Mouse (Mus musculus) myocyte (in vitro differentiated cells): ENCODE data around the gene Lrrc46. TPM values are rescaled to one million over a fixed set of nuclear protein-coding genes. Genes with fewer than 3 reads are reported as not detected.
A peak's percentile ranks its signal among the peaks of the same experiment; 100 is the strongest.

Source experiments
- H3K27me3 ChIP-seq: one replicate; pipeline ENCODE4 v1.6.1; 2011; ENCODE audit not compliant: control insufficient read depth, insufficient read depth, insufficient read length
- H3K36me3 ChIP-seq: one replicate; pipeline ENCODE4 v1.6.1; 2011; ENCODE audit not compliant: control insufficient read depth, insufficient read depth
- H3K4me2 ChIP-seq: one replicate; pipeline ENCODE4 v1.6.1; 2011; ENCODE audit warnings: low read depth, control low read depth
- H3K4me3 ChIP-seq: one replicate; pipeline ENCODE4 v1.5.1; 2011; ENCODE audit warnings: mild to moderate bottlenecking, control low read depth, moderate library complexity
- H3K79me2 ChIP-seq: one replicate; pipeline ENCODE4 v1.6.1; 2011; ENCODE audit not compliant: control insufficient read depth, insufficient read depth
- H3ac ChIP-seq: one replicate; pipeline ENCODE4 v1.6.1; 2011; ENCODE audit not compliant: control insufficient read depth, insufficient read length
- CEBPB ChIP-seq: IDR thresholded peaks from 2 replicates; pipeline ENCODE4 v1.6.1; 2011; ENCODE audit warnings: mild to moderate bottlenecking, moderate library complexity; ENCODE audit not compliant: poor library complexity, insufficient read depth, severe bottlenecking
- E2F4 ChIP-seq: IDR thresholded peaks from one replicate; pipeline ENCODE4 v1.6.1; 2011; ENCODE audit warnings: mild to moderate bottlenecking, control low read depth, moderate library complexity; ENCODE audit not compliant: insufficient read depth
- MAX ChIP-seq: IDR thresholded peaks from one replicate; pipeline ENCODE4 v1.6.1; 2011; ENCODE audit warnings: low read depth, mild to moderate bottlenecking, control low read depth
- MYOD1 ChIP-seq, 3 experiments: IDR thresholded peaks; one replicate each; pipeline ENCODE4 v1.6.1; 2011; ENCODE audit warnings: control low read depth in 2 of 3, low read depth in 2 of 3, mild to moderate bottlenecking in 2 of 3, moderate library complexity in 1 of 3; ENCODE audit not compliant: insufficient read length in 2 of 3, control insufficient read depth in 1 of 3
- MYOG ChIP-seq, 3 experiments: IDR thresholded peaks; one replicate each; pipeline ENCODE4 v1.6.1; 2011; ENCODE audit warnings: control low read depth in 2 of 3, low read depth in 2 of 3, mild to moderate bottlenecking in 2 of 3; ENCODE audit not compliant: insufficient read length in 2 of 3, control insufficient read depth in 1 of 3, insufficient read depth in 1 of 3
- POLR2A ChIP-seq: IDR thresholded peaks from one replicate; pipeline ENCODE4 v1.6.1; 2011; ENCODE audit warnings: low read depth, mild to moderate bottlenecking, control low read depth, moderate library complexity; ENCODE audit not compliant: insufficient read length
- POLR2AphosphoS2 ChIP-seq: IDR thresholded peaks from one replicate; pipeline ENCODE4 v1.6.1; 2011; ENCODE audit warnings: low read depth, control low read depth; ENCODE audit not compliant: insufficient read length
- REST ChIP-seq: IDR thresholded peaks from one replicate; pipeline ENCODE4 v1.6.1; 2011; ENCODE audit warnings: mild to moderate bottlenecking, control low read depth, moderate library complexity; ENCODE audit not compliant: insufficient read depth, insufficient read length
- SRF ChIP-seq: IDR thresholded peaks from one replicate; pipeline ENCODE4 v1.6.1; 2011; ENCODE audit warnings: low read depth; ENCODE audit not compliant: control insufficient read depth, insufficient read length
- TCF12 ChIP-seq: IDR thresholded peaks from one replicate; pipeline ENCODE4 v1.6.1; 2011; ENCODE audit warnings: mild to moderate bottlenecking, control low read depth; ENCODE audit not compliant: poor library complexity, insufficient read depth, severe bottlenecking
- TCF3 ChIP-seq: IDR thresholded peaks from one replicate; pipeline ENCODE4 v1.6.1; 2011; ENCODE audit warnings: low read depth, control low read depth; ENCODE audit not compliant: insufficient read length
- USF1 ChIP-seq: IDR thresholded peaks from one replicate; pipeline ENCODE4 v1.6.1; 2011; ENCODE audit warnings: low read depth, mild to moderate bottlenecking, control low read depth, moderate library complexity
- polyA plus RNA-seq: library from polyadenylated mRNA; unstranded; fragments of >200 nt; fragmentation: generic; extraction: Trizol; gene quantifications from one replicate; pipeline ENCODE4 v1.2.1, GENCODE M21; 2012; ENCODE audit warnings: missing spikeins

Gene Lrrc46
- polyA plus RNA-seq, 1 experiment = 1.4 TPM

- TF ChIP-seq POLR2AphosphoS2 (no peak), TCF12 (no peak), MYOG (IDR thresholded peaks at IDR 0.05; ENCODE audit: control insufficient read depth in 1 of 3, insufficient read depth in 1 of 3, insufficient read length in 2 of 3, low read depth in 2 of 3) (peak in 1 of 3 experiments; percentile 10), REST (no peak)
- no peak overlapping the region for H3ac ChIP-seq
- no peak overlapping the region for H3K4me2 ChIP-seq
- no peaks in the 10 kb centered on the region for H3K27me3 ChIP-seq
- H3K79me2 ChIP-seq = no peaks in the 10 kb centered on the region
- H3K4me3 ChIP-seq = no peak overlapping the region
- no peaks in the 10 kb centered on the region for H3K36me3 ChIP-seq
Measured at GRCm38 (mm10) chr11:97071129-97071528, 29.9 kb upstream of the Lrrc46 start.

- H3ac ChIP-seq = no peak overlapping the region
- H3K4me2 ChIP-seq = no peak overlapping the region
- H3K79me2 ChIP-seq = no peaks in the 10 kb centered on the region
- TF ChIP-seq TCF12 = no peak
- TF ChIP-seq USF1 = no peak
- no peak for TF ChIP-seq POLR2AphosphoS2
- TF ChIP-seq MAX = no peak
- TF ChIP-seq MYOD1 (IDR thresholded peaks at IDR 0.05; ENCODE audit: control insufficient read depth in 1 of 3, insufficient read length in 2 of 3, low read depth in 2 of 3) = no peak
- TF ChIP-seq MYOG (IDR thresholded peaks at IDR 0.05; ENCODE audit: control insufficient read depth in 1 of 3, insufficient read depth in 1 of 3, insufficient read length in 2 of 3, low read depth in 2 of 3) = no peak
- no peak for TF ChIP-seq E2F4
- TF ChIP-seq TCF3 = no peak
- no peak for TF ChIP-seq REST
- TF ChIP-seq SRF = no peak
- TF ChIP-seq CEBPB = no peak
- no peak for TF ChIP-seq POLR2A
- no peaks in the 10 kb centered on the region for H3K27me3 ChIP-seq
- no peak overlapping the region for H3K4me3 ChIP-seq
- H3K36me3 ChIP-seq = no peaks in the 10 kb centered on the region
Measured at GRCm38 (mm10) chr11:97069770-97070169, 28.6 kb upstream of the Lrrc46 start.

- Histone ChIP-seq H3ac (no peak overlapping the region), H3K79me2 (no peaks in the 10 kb centered on the region), H3K4me2 (no peak overlapping the region), H3K4me3 (no peak overlapping the region), H3K36me3 (no peaks in the 10 kb centered on the region), H3K27me3 (no peaks in the 10 kb centered on the region)
- no peak for TF ChIP-seq REST
- no peak for TF ChIP-seq MYOG (IDR thresholded peaks at IDR 0.05; ENCODE audit: control insufficient read depth in 1 of 3, insufficient read depth in 1 of 3, insufficient read length in 2 of 3, low read depth in 2 of 3)
- no peak for TF ChIP-seq SRF
- TF ChIP-seq MAX = no peak
- no peak for TF ChIP-seq TCF3
- TF ChIP-seq POLR2AphosphoS2 = no peak
- no peak for TF ChIP-seq POLR2A
- TF ChIP-seq CEBPB = no peak
- TF ChIP-seq MYOD1 (IDR thresholded peaks at IDR 0.05; ENCODE audit: control insufficient read depth in 1 of 3, insufficient read length in 2 of 3, low read depth in 2 of 3) = no peak
- TF ChIP-seq TCF12 = no peak
- TF ChIP-seq USF1 = no peak
- no peak for TF ChIP-seq E2F4
Measured at GRCm38 (mm10) chr11:97069333-97069732, 28.1 kb upstream of the Lrrc46 start.

- Histone ChIP-seq H3ac (no peak overlapping the region), H3K27me3 (no peaks in the 10 kb centered on the region), H3K36me3 (no peaks in the 10 kb centered on the region), H3K4me3 (no peak overlapping the region), H3K4me2 (no peak overlapping the region), H3K79me2 (no peaks in the 10 kb centered on the region)
- no peak for TF ChIP-seq POLR2AphosphoS2
- no peak for TF ChIP-seq USF1
- no peak for TF ChIP-seq SRF
- no peak for TF ChIP-seq POLR2A
- no peak for TF ChIP-seq CEBPB
- no peak for TF ChIP-seq REST
- no peak for TF ChIP-seq MAX
- TF ChIP-seq MYOD1 (IDR thresholded peaks at IDR 0.05; ENCODE audit: control insufficient read depth in 1 of 3, insufficient read length in 2 of 3, low read depth in 2 of 3) = no peak
- no peak for TF ChIP-seq MYOG (IDR thresholded peaks at IDR 0.05; ENCODE audit: control insufficient read depth in 1 of 3, insufficient read depth in 1 of 3, insufficient read length in 2 of 3, low read depth in 2 of 3)
- TF ChIP-seq TCF3 = no peak
- TF ChIP-seq E2F4 = no peak
- TF ChIP-seq TCF12 = no peak
Measured at GRCm38 (mm10) chr11:97066656-97067360, 25.6 kb upstream of the Lrrc46 start.
